Mouse (Mus musculus): ENCODE measurements around the gene Gsdme.

DNA sequence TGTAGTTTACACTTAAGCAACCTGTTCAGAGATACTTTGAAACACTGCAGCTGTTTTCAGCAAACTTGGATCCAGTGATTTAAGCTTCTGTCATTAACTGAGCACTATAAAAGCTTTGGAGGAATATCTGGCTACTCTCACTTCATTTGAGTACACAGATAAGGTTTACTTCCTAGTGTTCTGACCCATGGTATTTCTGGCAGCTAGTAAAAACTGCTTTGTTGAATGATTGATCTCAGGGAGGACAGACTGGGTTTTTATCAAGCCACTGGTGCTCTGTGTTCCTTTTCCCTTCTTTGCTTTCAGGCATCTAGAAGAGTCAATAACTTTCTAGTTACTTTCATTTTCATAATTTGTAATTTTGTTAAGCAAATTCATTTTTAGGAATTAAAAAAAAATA lies 74.3 kb downstream of the Gsdme start:
- no peak for TF ChIP-seq POLR2A (IDR thresholded peaks at IDR 0.05; ENCODE audit: insufficient read depth, low read length)
- no peak for TF ChIP-seq CTCF (IDR thresholded peaks at IDR 0.05; ENCODE audit: low read depth, low read length)

All from ES-Bruce4 (cell line).